Mouse (Mus musculus): Measurements from ENCODE around the gene Zkscan7. TPM values are rescaled to one million over a fixed set of nuclear protein-coding genes. Genes with fewer than 3 reads are reported as not detected.

Gene Zkscan7
- polyA plus RNA-seq, 1 experiment = 3.1 TPM

DNA sequence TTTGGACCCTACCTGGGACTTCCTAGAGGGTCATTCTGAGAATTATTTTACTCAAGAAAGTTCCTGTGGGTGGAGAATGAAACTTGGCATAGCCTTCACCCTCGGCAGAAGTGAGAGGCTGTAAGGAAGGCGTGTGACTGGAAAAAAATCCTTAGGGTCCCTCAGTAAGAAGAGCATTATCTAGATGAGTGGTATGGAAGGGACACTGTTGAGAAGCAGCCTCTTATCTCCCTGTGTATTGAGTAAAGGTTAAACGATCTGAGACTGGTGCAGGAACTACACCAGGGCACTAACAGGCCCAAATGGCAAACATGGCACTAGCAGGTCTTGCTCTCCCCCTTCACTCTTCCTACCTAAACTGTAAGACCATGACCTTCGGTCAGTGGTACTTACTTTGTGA lies 19.3 kb upstream of the Zkscan7 start:
- no peak for TF ChIP-seq POLR2A (IDR thresholded peaks at IDR 0.05; ENCODE audit: borderline replicate concordance, insufficient read depth, low read length)
- no peak for TF ChIP-seq CTCF (IDR thresholded peaks at IDR 0.05; ENCODE audit: borderline replicate concordance, insufficient read depth, low read depth, low read length)
- H3K4me1 ChIP-seq (ENCODE audit: control insufficient read depth, insufficient read depth, low read length) = peaks cover 6% of the 10 kb centered on the region; the same call in 1 of the 2 replicates
- no peaks in the 10 kb centered on the region for H3K27me3 ChIP-seq (ENCODE audit: control insufficient read depth, insufficient read depth, low read length)
- WGBS = 67% methylated on average over 4 of the region's 4 CpGs
- no peak overlapping the region for H3K27ac ChIP-seq (ENCODE audit: insufficient read depth, low read length)
- peak overlapping the region; percentile 69 for H3K4me3 ChIP-seq (replicated peaks; ENCODE audit: insufficient read depth, low read depth, low read length)
- DNase-seq = no peak

DNA sequence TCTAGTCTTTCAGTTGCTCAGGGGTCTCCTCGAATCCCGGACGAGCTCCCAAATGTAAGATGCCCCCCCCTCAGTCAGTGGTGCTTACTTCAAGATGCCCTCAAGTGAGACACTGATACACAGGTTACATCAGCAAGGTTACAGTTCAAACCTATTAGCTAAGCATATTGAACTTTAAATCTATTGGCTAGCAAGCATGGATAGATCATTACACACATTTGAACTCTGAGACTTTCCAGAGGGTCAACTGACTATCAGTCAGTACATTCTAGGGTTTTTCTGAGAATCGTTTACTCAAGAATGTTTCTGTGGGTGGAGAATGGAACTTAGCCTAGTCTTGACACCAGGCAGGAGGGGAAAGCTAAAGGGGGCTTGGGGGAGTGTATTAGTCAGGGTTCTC lies 12.9 kb upstream of the Zkscan7 start:
- TF ChIP-seq CTCF (IDR thresholded peaks at IDR 0.05; ENCODE audit: borderline replicate concordance, insufficient read depth, low read depth, low read length) (no peak), POLR2A (IDR thresholded peaks at IDR 0.05; ENCODE audit: borderline replicate concordance, insufficient read depth, low read length) (no peak)
- WGBS = 87% methylated on average over 4 of the region's 4 CpGs
- no peaks in the 10 kb centered on the region for H3K4me1 ChIP-seq (ENCODE audit: control insufficient read depth, insufficient read depth, low read length)

DNA sequence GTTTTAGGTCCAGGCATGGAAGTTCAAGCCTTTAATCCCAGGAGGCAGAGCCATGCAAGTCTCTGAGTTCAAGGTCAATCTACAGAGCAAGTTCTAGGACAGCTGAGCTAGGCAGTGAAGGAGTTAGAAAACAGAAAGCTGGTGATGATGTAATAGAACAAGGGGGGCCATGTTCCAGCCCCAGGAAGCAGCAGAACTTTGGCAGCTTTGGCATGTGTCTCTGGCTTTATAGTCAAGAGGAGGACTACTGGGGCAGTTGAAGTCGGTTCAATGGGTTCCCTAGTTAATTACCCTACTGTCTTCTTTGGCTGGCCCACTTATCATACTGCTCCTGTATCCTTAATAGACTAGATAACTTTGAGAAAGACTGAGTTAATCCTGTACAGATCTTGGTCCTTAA lies 10.8 kb upstream of the Zkscan7 start:
- no peak overlapping the region for H3K27ac ChIP-seq (ENCODE audit: insufficient read depth, low read length)
- H3K4me3 ChIP-seq (replicated peaks; ENCODE audit: insufficient read depth, low read depth, low read length) = no peak overlapping the region
- 65% methylated on average over 1 of the region's 1 CpGs for WGBS
- TF ChIP-seq CTCF (IDR thresholded peaks at IDR 0.05; ENCODE audit: borderline replicate concordance, insufficient read depth, low read depth, low read length) (no peak), POLR2A (IDR thresholded peaks at IDR 0.05; ENCODE audit: borderline replicate concordance, insufficient read depth, low read length) (no peak)
- no peaks in the 10 kb centered on the region for H3K4me1 ChIP-seq (ENCODE audit: control insufficient read depth, insufficient read depth, low read length)
- no peaks in the 10 kb centered on the region; the same call in 1 of the 2 replicates for H3K27me3 ChIP-seq (ENCODE audit: control insufficient read depth, insufficient read depth, low read length)
- DNase-seq = no peak

More for the DNA sequence above, 12.9 kb upstream of the Zkscan7 start:
- Histone ChIP-seq H3K4me3 (replicated peaks; ENCODE audit: insufficient read depth, low read depth, low read length) (no peak overlapping the region), H3K27me3 (ENCODE audit: control insufficient read depth, insufficient read depth, low read length) (no peaks in the 10 kb centered on the region; the same call in 1 of the 2 replicates), H3K27ac (ENCODE audit: insufficient read depth, low read length) (no peak overlapping the region)
- DNase-seq = no peak

DNA sequence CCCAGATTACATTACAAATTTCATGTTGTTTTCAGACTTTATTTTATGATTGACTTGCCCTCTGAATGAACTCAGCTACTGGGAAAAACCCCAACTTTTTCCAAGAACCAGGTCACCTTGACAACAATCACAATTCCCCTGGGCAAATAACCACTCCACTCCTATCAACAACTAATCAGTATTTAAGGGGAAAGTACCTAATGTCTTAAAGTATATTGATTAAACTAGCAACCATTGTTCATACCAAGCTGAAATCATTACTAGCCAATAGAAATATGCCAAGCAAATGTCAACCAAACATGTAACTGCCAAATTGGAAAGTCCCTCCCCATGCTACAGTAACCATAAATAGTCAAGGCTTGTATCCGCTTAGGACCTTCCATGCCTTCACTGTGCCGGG lies 10.3 kb upstream of the Zkscan7 start:
- no peaks in the 10 kb centered on the region for H3K4me1 ChIP-seq (ENCODE audit: control insufficient read depth, insufficient read depth, low read length)
- no peak overlapping the region for H3K4me3 ChIP-seq (replicated peaks; ENCODE audit: insufficient read depth, low read depth, low read length)
- no peaks in the 10 kb centered on the region; the same call in 1 of the 2 replicates for H3K27me3 ChIP-seq (ENCODE audit: control insufficient read depth, insufficient read depth, low read length)
- TF ChIP-seq CTCF (IDR thresholded peaks at IDR 0.05; ENCODE audit: borderline replicate concordance, insufficient read depth, low read depth, low read length) = no peak
- 95% methylated on average over 2 of the region's 2 CpGs for WGBS
- H3K27ac ChIP-seq (ENCODE audit: insufficient read depth, low read length) = no peak overlapping the region
- DNase-seq = no peak

DNA sequence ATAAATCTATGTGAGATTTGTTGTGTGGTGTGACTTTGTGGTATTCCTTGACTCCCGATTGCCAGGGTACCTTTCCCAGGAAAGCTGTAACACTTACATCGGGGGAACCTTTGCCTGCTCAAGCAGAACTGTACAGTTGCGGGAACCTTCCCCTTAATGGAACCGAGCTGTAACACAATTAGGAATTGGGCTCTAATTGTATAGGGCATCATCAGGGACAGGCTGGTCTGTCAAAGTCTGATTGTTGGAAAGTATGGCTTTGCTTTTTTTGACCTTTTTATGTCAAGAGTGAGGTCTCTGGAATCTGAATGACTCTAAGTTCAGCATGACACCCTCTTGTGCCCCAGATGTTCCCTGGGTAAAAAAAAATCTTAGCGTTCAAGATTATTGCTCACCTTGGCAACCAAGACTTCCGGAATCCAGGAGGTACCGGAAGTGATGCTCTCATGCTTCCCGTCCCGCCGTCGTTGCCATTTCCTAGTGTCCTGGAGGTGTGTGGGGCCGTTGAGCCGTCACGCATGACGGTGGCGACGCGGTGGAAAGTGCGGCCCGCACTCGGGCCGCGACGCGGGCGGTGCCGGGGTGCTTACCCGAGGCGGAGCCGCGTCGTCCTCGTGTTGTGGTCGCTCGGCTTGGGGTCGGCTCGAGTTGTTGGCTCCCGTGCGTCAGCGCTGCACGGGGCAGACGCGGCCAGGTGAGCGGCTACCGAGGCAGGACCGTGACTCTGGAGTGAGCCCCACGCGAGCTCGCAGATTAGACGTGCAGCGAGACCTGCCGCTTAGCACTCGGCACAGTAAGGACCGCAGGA lies 1.1 kb downstream of the Zkscan7 start:
- Histone ChIP-seq H3K27ac (ENCODE audit: insufficient read depth, low read length) (peak overlapping the region; percentile 17; the same call in 1 of the 2 replicates), H3K4me3 (replicated peaks; ENCODE audit: insufficient read depth, low read depth, low read length) (peak overlapping the region; percentile 52), H3K4me1 (ENCODE audit: control insufficient read depth, insufficient read depth, low read length) (no peaks in the 10 kb centered on the region), H3K27me3 (ENCODE audit: control insufficient read depth, insufficient read depth, low read length) (no peaks in the 10 kb centered on the region)
- peak; percentile 74 to 76 for DNase-seq
- WGBS = 6% methylated on average over 54 of the region's 54 CpGs
- TF ChIP-seq CTCF (IDR thresholded peaks at IDR 0.05; ENCODE audit: borderline replicate concordance, insufficient read depth, low read depth, low read length) = no peak
- peak; percentile 54; the same call in 1 of the 2 replicates for TF ChIP-seq POLR2A (IDR thresholded peaks at IDR 0.05; ENCODE audit: borderline replicate concordance, insufficient read depth, low read length)

DNA sequence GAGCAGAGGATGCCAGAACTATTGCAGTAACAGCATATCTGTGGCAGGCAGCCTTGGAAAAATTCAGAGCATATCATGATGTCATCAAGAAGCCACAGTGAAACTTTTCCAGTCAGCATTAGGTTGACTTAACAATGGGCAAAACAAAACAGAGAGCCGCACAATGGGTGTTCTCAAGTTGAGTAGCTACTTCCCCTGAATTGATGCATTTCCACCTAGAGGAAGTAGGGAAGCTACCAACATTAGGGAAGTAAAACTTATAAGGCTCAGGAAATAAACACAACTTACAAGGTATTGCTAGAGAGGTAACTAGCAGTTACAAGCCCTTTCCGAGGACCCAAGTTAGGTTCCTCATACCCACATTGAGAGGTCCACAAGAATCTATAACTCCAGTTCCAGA lies 15.6 kb downstream of the Zkscan7 start:
- TF ChIP-seq CTCF (IDR thresholded peaks at IDR 0.05; ENCODE audit: borderline replicate concordance, insufficient read depth, low read depth, low read length) (no peak), POLR2A (IDR thresholded peaks at IDR 0.05; ENCODE audit: borderline replicate concordance, insufficient read depth, low read length) (no peak)
- no peaks in the 10 kb centered on the region for H3K27me3 ChIP-seq (ENCODE audit: control insufficient read depth, insufficient read depth, low read length)
- H3K27ac ChIP-seq (ENCODE audit: insufficient read depth, low read length) = no peak overlapping the region
- no peaks in the 10 kb centered on the region; the same call in 1 of the 2 replicates for H3K4me1 ChIP-seq (ENCODE audit: control insufficient read depth, insufficient read depth, low read length)
- WGBS = 97% methylated on average over 2 of the region's 2 CpGs
- no peak for DNase-seq
- H3K4me3 ChIP-seq (replicated peaks; ENCODE audit: insufficient read depth, low read depth, low read length) = no peak overlapping the region

DNA sequence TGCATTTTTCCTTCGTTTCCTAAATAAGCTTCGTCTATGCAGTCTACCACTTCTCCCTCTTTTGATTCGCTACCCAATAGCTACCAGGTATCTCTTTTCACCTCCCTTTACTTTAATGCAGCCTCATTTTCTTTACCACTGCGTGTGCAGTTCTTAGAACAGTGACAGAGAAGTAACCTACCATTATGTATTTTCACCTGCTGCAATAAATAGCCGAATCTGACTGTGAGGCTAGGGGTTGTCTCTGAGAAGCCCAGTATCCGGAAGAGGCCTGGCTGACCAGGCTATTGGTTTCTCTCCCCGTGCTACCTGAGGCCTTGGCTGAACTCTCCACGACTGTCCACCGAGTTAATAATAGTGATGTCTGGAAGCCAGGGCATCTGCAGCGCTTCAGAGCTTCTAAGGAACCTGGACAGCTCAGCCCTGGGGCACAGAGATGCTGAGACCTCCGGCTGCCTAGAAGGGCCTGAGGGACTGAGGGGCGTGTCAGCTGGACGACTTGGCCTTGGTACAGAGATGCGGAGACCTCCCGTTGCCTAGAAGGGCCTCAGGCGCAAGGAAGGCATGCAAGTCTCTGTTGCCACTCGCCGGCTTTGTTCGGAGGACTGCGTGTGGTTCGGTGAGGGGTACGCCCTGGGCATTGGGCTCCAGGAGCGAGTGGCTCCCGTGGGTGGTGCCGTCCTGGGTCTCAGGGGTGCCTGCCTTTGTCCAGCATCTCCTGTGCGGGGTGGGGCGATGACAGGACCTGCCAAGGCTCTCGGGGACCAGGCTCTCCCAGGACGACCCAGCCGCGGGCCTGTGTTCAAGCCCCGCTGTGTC lies 17.4 kb downstream of the Zkscan7 start:
- peak overlapping the region; percentile 62 for H3K4me3 ChIP-seq (replicated peaks; ENCODE audit: insufficient read depth, low read depth, low read length)
- DNase-seq = peak; percentile 83
- 7% methylated on average over 32 of the region's 32 CpGs for WGBS
- H3K27ac ChIP-seq (ENCODE audit: insufficient read depth, low read length) = peak overlapping the region; percentile 6; the same call in 1 of the 2 replicates
- H3K27me3 ChIP-seq (ENCODE audit: control insufficient read depth, insufficient read depth, low read length) = no peaks in the 10 kb centered on the region
- H3K4me1 ChIP-seq (ENCODE audit: control insufficient read depth, insufficient read depth, low read length) = no peaks in the 10 kb centered on the region; the same call in 1 of the 2 replicates
- TF ChIP-seq POLR2A (IDR thresholded peaks at IDR 0.05; ENCODE audit: borderline replicate concordance, insufficient read depth, low read length) (peak; percentile 59; the same call in 1 of the 2 replicates), CTCF (IDR thresholded peaks at IDR 0.05; ENCODE audit: borderline replicate concordance, insufficient read depth, low read depth, low read length) (no peak)
